In the genomic region with DNA sequence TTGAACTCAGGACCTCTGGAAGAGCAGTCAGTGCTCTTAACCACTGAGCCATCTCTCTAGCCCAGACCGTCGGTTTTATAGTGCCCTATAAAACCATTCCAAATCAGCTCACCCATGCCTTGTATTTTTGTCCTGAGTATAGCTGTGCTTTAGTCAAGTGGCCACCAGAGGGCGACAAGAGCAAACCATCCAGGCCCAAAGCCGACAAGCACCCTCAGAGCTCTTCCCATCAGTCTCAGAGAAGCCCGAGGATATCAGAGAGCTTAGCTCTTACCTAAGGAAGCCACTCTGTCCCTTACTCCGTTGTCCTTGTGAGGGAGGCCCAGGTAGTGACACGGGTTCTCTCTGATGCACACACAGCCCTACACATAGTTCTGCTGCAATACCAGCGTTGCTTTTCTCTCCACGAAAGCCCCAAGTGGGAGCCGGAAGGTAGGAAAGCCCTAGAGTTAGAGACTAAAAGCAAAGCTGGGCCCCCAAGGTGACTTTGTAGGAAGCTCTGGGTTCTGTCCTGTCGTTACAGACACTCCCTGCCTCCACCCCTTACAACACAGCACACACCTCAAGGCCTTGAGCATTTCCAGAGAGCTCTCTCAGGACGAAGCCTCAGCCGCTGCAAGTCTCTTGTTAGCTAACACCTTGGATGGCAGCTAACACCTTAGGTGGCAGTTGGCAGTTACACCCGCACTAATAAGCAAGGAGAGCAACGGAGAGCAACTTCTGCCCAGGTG, we compare ENCODE assay signal across 7 mouse cellular contexts. TPM values are rescaled to one million over a fixed set of nuclear protein-coding genes. Genes with fewer than 3 reads are reported as not detected.
DNase-seq lines count a peak whose midpoint lies in the region; ATAC-seq and TF ChIP-seq lines count a peak whose summit lies in the region.

No protein-coding gene starts in this region.

- H3K9ac ChIP-seq in forebrain, embryonic 11.5 days (ENCODE audit: low read length), result no peak overlapping the region

- intact Hi-C loops in heart, postnatal 25 days (cut with DNase I), result loop anchor here (1.0 kb wide), 1 partner anchor 10 kb away; no protein-coding TSS in a partner anchor

- no peak overlapping the region for H3K4me2 ChIP-seq in forebrain, embryonic 11.5 days (ENCODE audit: low read depth, low read length, severe bottlenecking)

- peak; percentile 64 for ATAC-seq in forebrain, embryonic 11.5 days (replicated peaks; ENCODE audit: low FRiP score)

- H3K4me1 ChIP-seq in forebrain, embryonic 11.5 days (replicated peaks; ENCODE audit: control insufficient read depth, insufficient read depth, low read length), result no peaks in the 10 kb centered on the region
- H3K4me1 ChIP-seq in lung, adult 2 months (ENCODE audit: control insufficient read depth, insufficient read depth, low read length), result no peaks in the 10 kb centered on the region
- peaks cover 4% of the 10 kb centered on the region for H3K4me1 ChIP-seq in olfactory bulb, adult 2 months (ENCODE audit: control insufficient read depth, insufficient read depth, low read length)

- peaks cover 8% of the 10 kb centered on the region for H3K27me3 ChIP-seq in forebrain, embryonic 11.5 days (ENCODE audit: control insufficient read depth, insufficient read depth, low read length)

- DNase-seq in MN1 (ENCODE audit: low spot score), result peak; percentile 76
- DNase-seq in c-Kit-negative CD71-positive TER-119-positive erythroid progenitor cells, embryonic 14.5 days (ENCODE audit: low read depth, low spot score), result peak; percentile 54
- DNase-seq in forebrain, embryonic 11.5 days (ENCODE audit: low spot score), result peak; percentile 89
- peak; percentile 42 for DNase-seq in heart, postnatal 25 days (ENCODE audit: low spot score)
- peak; percentile 87 for DNase-seq in large intestine, adult 2 months (ENCODE audit: low read depth, low spot score)
- peak; percentile 69 for DNase-seq in lung, adult 2 months

- H3K9me3 ChIP-seq in forebrain, embryonic 11.5 days (ENCODE audit: control insufficient read depth, low read length), result no peaks in the 10 kb centered on the region

- 21% methylated on average over 15 of the region's 15 CpGs for WGBS in forebrain, embryonic 11.5 days
- WGBS in large intestine, adult 2 months, result 30% methylated on average over 15 of the region's 15 CpGs
- WGBS in lung, adult 2 months, result 25% methylated on average over 15 of the region's 15 CpGs
- WGBS in olfactory bulb, adult 2 months, result 32% methylated on average over 15 of the region's 15 CpGs

- H3K27ac ChIP-seq in forebrain, embryonic 11.5 days (ENCODE audit: low read depth, low read length), result no peak overlapping the region
- H3K27ac ChIP-seq in olfactory bulb, adult 2 months (ENCODE audit: insufficient read depth, low read depth, low read length), result no peak overlapping the region

- H3K4me3 ChIP-seq in forebrain, embryonic 11.5 days (ENCODE audit: low read depth, low read length), result no peak overlapping the region
- no peak overlapping the region for H3K4me3 ChIP-seq in lung, adult 2 months (replicated peaks; ENCODE audit: extremely low read depth, low read depth, low read length)
- no peak overlapping the region for H3K4me3 ChIP-seq in olfactory bulb, adult 2 months (ENCODE audit: insufficient read depth, low read depth, low read length)

- no peaks in the 10 kb centered on the region for H3K36me3 ChIP-seq in forebrain, embryonic 11.5 days (ENCODE audit: control insufficient read depth, insufficient read depth, low read length)

- peak; percentile 87 for TF ChIP-seq CTCF in lung, adult 2 months (IDR thresholded peaks at IDR 0.05; ENCODE audit: insufficient read depth, low read length)
- TF ChIP-seq CTCF in olfactory bulb, adult 2 months (IDR thresholded peaks at IDR 0.05; ENCODE audit: insufficient read depth, low read depth, low read length), result peak; percentile 61

- TF ChIP-seq POLR2A in lung, adult 2 months (IDR thresholded peaks at IDR 0.05; ENCODE audit: borderline replicate concordance, extremely low read depth, low read depth, low read length), result no peak
- no peak for TF ChIP-seq POLR2A in olfactory bulb, adult 2 months (IDR thresholded peaks at IDR 0.05; ENCODE audit: insufficient read depth, low read depth, low read length)

RNA-seq across cellular contexts. Expression of gene Lbhd2, which starts 5.0 kb away (rescaled TPM):
- polyA plus RNA-seq in forebrain, embryonic 11.5 days (2014; fragmentation: Nextera tagmentation; extraction: Ambion mirVana), result not detected in 2 replicates
- not detected for total RNA-seq in heart, postnatal 25 days (2021)
- 0.92 and 1.5 TPM in 2 replicates for polyA plus RNA-seq in large intestine, adult 2 months (2012; rRNA removed)
- not detected in 2 replicates for polyA plus RNA-seq in lung, adult 2 months (2012; rRNA removed)
- not detected in 2 replicates for polyA plus RNA-seq in olfactory bulb, adult 2 months (2012; ENCODE audit: insufficient read depth, insufficient read length, low replicate concordance, missing spikeins)

RNA-seq across cellular contexts. Expression of gene Exoc3l4, which starts 15.2 kb away (rescaled TPM):
- 3.0 and 3.3 TPM in 2 replicates for polyA plus RNA-seq in forebrain, embryonic 11.5 days (2014; fragmentation: Nextera tagmentation; extraction: Ambion mirVana)
- 1 to 10 TPM; 1.2 to 2.9 TPM for total RNA-seq in heart, postnatal 25 days (2021)
- 197 and 357 TPM in 2 replicates for polyA plus RNA-seq in large intestine, adult 2 months (2012; rRNA removed)
- 34.9 and 46.7 TPM in 2 replicates for polyA plus RNA-seq in lung, adult 2 months (2012; rRNA removed)
- not detected in 2 replicates for polyA plus RNA-seq in olfactory bulb, adult 2 months (2012; ENCODE audit: insufficient read depth, insufficient read length, low replicate concordance, missing spikeins)

RNA-seq across cellular contexts. Expression of gene Cdc42bpb, which starts 24.1 kb away (rescaled TPM):
- 42.7 and 44.0 TPM in 2 replicates for polyA plus RNA-seq in forebrain, embryonic 11.5 days (2014; fragmentation: Nextera tagmentation; extraction: Ambion mirVana)
- total RNA-seq in heart, postnatal 25 days (2021), result 10 to 100 TPM; 57.5 to 60.2 TPM
- 186 and 250 TPM in 2 replicates for polyA plus RNA-seq in large intestine, adult 2 months (2012; rRNA removed)
- 305 and 359 TPM in 2 replicates for polyA plus RNA-seq in lung, adult 2 months (2012; rRNA removed)
- not detected in 2 replicates for polyA plus RNA-seq in olfactory bulb, adult 2 months (2012; ENCODE audit: insufficient read depth, insufficient read length, low replicate concordance, missing spikeins)

RNA-seq across cellular contexts. Expression of gene Tnfaip2, which starts 40.6 kb away (rescaled TPM):
- polyA plus RNA-seq in forebrain, embryonic 11.5 days (2014; fragmentation: Nextera tagmentation; extraction: Ambion mirVana), result 1.5 and 2.0 TPM in 2 replicates
- 10 to 100 TPM; 41.7 to 48.7 TPM for total RNA-seq in heart, postnatal 25 days (2021)
- 18.0 and 21.4 TPM in 2 replicates for polyA plus RNA-seq in large intestine, adult 2 months (2012; rRNA removed)
- 31.7 and 43.6 TPM in 2 replicates for polyA plus RNA-seq in lung, adult 2 months (2012; rRNA removed)
- not detected in 2 replicates for polyA plus RNA-seq in olfactory bulb, adult 2 months (2012; ENCODE audit: insufficient read depth, insufficient read length, low replicate concordance, missing spikeins)
